Mouse (Mus musculus): Measurements from ENCODE around the gene Shld2.
"Not testable (repeated sequence)": the region's sequence is repeated elsewhere in the genome, so short reads cannot be mapped to it uniquely, and the experiment has no call there.

The Shld2 gene

GRCm38 (mm10) chr14:34280798-34281197 is 29.5 kb downstream of the Shld2 start:
- DNase-seq (ENCODE audit: low spot score), result no peak

- no peak for DNase-seq (ENCODE audit: low spot score)
Measured at GRCm38 (mm10) chr14:34279726-34280125, 30.6 kb downstream of the Shld2 start.

DNA sequence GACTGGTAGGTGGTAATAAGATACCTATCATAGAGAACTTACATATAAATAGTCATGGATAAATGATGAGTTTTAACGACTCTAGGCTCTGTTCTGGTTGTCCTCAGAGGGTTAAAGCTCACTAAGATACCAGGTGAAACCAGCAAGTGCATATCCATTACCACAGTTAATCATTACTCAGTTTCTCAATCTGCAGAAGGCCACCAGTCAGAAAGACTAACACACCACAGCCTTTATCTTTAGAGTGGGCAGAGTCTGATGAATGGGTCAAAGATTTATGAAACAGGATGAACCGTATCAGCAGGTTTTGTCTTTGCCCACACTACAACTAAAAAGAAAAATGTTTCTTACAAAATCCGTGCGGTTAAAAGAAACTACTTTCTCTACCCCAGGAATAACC is 35.1 kb downstream of the Shld2 start:
- no peak for DNase-seq (ENCODE audit: low spot score)

- no peak for DNase-seq (ENCODE audit: low spot score)
Measured at GRCm38 (mm10) chr14:34274141-34274540, 36.2 kb downstream of the Shld2 start.

DNA sequence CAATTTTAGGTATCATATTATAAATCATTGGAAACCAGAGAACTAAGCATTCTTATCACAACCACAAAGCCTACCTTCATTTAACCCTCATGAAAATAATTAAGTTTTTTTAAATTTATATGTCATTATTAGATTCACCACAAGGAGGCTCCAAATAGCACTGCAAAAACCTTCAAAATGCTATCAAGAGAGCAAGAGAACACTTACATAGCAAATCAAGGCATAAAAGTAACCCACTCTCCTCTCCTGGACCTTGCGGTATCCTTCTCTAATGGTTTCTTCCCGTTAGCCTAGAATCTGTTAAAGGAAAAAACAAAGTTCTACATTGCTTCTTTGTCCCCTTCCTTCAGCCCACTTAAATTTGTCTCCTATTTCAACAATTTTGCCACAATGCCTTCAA is 37.0 kb downstream of the Shld2 start:
- no peak for DNase-seq (ENCODE audit: low spot score)

DNA sequence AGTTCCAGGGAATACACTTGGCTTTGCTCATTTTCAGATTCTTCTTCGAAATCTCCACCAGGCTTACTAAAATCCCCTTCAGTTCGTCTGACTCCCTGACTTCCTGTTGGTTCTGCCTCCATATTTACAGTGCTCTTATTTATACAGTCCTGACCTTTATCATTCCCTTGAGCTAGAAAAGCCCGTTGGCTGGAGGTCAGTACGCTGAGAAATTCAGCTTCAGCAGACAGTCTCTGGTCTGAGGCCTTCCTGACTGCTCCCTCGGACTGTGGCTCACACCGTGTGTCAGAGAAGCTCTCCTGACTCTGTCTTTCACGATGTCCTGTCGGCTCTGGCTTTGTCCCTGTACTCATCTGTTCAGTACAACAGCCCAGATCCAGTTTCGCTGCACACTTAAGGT is 42.2 kb downstream of the Shld2 start:
- no peak for DNase-seq (ENCODE audit: low spot score)

DNA sequence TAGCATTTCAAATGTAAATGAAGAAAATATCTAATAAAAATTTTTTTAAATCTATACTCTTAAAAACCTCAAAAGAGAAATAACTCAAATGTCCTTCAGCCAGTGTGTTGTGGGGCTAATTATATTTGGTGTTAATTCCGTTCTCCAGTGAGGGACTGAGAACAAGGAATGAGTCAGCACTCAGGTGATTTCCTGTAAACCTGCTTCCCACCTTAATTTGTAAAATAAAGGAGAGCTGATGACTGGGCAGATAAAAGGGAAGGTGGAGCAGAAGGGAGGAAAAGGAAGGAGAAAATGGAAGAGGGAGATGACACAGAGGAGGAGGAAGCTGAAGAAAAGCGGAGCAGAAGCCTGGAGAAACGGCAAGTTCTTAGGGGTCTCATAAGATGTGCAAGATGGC is 51.8 kb downstream of the Shld2 start:
- not testable (repeated sequence) for DNase-seq (ENCODE audit: low spot score)

DNA sequence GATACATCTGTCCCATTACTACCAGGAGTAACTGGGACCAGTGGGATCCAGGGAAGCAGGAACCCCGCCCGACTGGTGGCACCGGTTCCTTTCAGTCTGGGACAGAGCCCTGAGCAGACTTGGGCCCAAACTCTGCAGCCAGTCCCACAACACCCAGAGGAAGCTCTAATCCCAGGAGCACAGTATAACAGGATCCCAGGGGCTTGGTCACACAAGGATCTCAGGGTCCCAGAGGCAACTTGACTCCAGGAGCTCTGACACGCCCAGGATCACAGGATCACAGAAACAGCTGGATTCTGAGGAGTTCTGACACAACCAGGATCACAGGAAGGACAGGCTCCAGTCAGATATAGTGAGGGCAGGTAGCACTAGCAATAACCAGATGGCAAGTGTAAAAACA is 57.0 kb downstream of the Shld2 start:
- no peak for DNase-seq (ENCODE audit: low spot score)

DNA sequence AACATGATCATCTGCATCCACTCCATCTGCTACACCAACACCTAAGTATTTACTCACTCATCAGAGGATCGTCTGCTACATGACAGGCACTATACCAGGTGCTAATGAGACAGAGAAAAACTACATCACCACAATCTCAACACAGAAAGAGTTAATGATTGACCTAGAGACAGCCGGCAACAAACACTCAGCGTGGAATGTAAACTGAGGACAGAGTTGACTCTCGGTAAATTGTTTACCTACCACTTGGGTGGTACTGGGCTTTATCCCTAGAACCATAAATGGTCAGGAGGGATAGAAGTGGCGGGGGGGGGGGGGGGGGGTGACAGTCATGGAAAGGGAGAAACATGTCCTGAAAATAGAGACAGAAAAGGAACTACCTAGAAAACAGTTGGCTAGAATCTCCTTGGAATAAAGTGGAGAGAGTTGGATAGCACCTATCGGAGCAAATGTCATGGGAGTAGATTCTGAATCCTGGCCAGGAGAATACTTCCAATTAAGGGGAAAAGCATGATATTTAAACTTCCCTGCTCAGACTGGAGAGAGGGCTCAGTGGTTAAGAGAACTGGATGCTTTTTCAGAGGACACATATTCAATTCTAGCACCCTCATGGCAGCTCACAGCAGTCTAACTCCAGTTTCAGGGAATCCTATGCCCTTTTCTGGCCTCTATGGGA is 57.7 kb downstream of the Shld2 start:
- DNase-seq (ENCODE audit: low spot score), result no peak

GRCm38 (mm10) chr14:34240676-34241075 is 69.6 kb downstream of the Shld2 start:
- DNase-seq (ENCODE audit: low spot score), result no peak

DNA sequence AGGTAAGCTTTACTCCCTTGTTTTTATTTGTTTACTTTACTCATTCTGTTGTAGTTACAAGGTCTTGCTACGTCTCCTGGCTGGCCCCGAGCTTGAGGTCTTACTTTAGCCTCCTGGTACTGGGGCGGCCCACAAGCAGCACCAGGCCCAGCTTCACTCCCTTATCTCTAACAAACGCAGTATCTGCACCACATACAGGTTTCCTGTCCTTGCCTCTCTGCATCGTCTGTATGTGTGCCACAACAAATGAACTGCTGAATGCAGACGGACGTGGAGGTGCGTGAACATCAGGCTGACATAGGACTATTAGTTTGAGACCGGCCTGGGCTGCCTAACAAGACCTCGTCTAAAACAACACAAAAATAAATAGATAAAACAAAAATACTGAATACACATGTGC is 70.0 kb downstream of the Shld2 start:
- DNase-seq (ENCODE audit: low spot score), result no peak

GRCm38 (mm10) chr14:34234630-34235380 is 75.5 kb downstream of the Shld2 start:
- no peak for DNase-seq (ENCODE audit: low spot score)

DNA sequence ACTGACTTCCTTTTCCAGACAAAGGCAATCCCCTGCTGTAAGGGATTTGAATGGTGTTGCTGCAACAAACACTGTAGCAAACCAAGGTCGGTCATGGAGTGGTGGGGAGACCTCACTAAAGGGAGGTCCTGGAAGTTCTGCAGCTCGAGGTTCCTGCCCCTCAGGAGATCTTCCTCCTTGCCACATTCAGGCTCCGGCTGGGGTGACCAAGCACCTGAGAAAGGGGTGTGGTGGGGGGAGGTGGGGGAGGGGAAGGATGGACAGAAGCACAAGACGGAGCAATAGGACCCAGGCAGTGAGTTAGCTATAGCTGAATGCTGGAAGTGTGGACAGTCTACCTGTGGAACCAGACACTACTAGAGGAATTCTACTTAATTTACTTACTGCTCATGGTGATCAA is 76.4 kb downstream of the Shld2 start:
- DNase-seq (ENCODE audit: low spot score), result no peak

DNA sequence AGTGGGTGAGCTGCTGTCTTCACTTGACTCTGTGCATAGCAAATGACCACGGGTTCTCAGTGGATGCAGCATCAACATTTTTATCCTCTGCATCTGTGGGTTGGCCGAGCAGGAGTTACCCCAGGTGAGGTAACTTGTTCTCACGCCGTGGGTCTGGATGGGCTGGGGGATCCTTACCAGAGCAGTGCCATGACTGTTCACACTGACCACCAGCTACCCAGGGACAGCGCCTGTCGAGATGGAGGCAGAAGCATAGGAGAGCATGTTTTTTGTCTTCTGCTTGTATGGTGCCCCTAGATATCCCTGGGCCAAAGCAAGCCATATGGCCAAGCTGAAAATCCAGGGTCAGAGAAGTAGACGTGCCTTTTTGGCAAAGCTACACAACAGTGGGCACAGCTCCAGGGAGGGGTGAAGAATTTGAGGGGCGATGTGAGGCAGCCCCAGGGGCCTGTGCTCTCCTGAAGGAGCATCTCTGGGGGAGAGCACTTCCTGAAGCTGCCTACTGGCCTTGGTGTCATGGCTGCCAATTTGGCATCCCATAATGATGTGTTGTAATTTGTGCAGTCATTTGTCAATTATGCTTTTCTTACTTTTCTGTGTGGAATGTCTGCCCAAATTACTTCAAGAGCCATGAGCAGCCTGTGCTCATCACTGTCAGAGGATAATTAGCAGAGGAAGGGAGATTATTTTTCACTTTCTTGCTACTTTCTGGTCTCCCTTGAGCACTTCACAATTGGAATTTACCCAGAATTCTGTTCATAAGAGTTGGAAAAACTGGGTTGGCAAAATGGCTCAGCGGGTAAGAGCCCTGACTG is 77.2 kb downstream of the Shld2 start:
- DNase-seq (ENCODE audit: low spot score), result no peak

GRCm38 (mm10) chr14:34232340-34232739 is 78.0 kb downstream of the Shld2 start:
- no peak for DNase-seq (ENCODE audit: low spot score)

DNA sequence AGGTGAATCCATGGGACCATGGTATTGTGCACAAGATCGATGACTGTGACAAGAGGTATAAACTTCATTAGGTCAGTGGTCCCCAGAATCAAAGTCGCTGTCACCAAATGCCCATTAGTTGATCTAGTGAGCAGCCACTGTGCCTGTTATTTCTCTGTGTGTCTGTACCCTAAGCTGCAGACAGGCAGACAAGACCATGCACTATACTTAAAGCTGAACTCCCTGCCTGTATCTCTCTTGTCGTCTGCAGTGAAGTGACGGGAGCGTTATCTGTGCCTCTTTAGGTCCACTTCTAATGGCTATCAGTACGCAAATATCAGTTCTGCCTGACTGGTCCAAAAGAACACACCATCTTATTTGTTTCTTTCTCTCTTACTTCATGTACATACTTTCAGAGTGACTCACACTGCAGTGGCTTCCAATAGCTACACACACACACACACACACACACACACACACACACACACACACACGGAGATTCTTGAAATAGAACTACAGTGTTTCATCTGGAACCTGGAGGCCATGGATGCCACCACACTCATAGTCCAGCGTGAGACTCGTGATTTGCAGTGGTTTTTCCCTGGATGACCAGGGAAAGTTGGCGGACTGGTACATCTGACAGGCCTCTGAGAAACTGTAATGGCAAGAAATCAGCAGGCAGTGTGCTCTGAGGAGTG is 81.3 kb downstream of the Shld2 start:
- no peak for DNase-seq (ENCODE audit: low spot score)

GRCm38 (mm10) chr14:34227981-34228380 is 82.3 kb downstream of the Shld2 start:
- no peak for DNase-seq (ENCODE audit: low spot score)

DNA sequence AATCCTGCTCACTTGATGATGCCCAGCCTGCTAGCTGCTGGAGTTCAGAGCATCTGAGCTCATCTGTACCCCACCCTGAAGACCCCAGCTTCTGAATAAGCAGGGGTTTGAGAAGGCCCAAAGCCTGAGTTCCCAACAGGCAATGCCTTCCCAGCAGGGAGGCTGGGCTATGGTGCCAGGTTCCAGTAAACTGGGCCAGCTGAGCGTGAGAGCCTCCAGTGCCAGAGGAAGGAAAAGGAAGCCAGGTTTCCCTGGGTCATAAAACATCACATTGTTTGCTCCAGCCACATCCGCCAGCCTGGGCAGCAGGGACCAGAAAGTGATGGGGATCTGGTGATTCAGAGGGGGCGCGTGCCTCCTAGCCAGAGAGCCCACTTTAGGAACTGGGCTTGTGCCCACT is 83.7 kb downstream of the Shld2 start:
- DNase-seq (ENCODE audit: low spot score), result no peak

DNA sequence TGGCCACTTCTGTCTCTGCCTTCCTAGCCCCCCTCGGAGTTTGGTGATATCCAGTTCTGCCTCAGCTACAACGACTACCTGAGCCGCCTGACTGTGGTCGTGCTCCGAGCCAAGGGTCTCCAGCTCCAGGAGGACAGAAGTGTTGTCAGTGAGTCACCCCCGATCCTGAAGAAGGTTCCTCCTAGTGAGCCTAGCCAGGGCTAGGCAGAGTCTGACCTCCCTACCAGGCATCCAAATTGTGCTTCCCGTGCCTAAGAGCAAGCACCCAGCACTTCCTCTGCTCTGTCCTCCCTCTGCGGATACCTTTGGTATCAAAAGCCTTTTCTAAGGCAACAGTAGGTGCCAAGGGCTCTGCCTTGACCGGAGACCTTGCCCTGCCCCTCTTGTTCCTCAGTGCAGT is 84.3 kb downstream of the Shld2 start:
- no peak for DNase-seq (ENCODE audit: low spot score)

DNA sequence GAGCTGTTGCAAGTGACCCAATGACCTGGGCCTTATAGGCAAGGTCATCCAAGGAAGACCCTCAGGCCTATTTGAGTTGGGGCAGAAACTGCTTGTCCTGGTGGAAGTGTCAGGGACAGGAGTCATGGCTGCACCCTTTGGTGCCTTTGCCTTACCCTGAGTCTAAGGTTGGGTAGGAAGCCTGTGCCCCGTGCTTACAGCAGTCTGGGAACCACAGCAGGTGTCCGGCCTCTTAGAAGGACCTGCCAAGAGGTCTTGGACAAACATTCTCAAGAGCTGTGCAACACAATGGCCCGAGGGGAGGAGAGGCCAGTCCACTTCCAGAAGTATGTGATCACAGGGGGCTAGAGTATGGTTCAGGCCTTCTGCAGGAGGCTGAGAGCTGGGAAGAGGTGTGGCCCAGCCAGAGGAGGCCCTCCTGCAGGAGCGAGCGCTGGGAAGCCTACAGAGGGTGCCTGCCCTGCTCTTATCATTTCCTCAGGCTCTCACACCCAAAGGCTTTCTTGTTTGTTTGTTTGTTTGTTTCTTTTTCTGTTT is 86.9 kb downstream of the Shld2 start:
- DNase-seq (ENCODE audit: low spot score), result no peak

DNA sequence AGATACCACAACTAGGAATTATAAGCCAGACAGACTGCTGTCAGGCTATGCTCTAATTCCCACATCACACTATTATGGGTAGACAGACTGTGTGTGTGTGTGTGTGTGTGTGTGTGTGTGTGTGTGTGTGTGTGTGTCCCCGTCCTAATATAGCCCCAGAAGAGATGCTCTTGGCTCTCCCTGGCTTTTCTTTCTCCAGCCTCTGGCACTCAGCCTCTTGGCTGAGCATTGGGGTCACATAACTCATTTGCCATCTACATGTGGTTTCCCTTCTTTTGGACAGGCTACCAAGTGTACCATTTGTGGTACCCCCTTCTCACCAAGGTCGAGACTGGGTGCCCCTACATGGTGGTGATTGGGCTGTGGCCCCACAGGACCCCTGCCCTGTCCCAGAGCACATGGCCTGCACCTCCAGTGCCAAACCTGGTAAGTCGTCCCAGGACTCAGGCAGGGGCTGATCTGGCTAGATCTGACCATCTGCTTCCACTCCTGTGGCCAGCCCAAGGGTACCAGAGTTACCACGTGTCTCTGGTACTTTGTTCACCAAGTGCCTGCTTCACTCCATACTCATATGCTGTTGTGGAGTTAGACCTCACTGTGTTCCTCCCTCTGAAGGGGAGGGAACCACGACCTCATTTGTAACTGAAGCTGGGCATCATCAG is 88.7 kb downstream of the Shld2 start:
- no peak for DNase-seq (ENCODE audit: low spot score)

DNA sequence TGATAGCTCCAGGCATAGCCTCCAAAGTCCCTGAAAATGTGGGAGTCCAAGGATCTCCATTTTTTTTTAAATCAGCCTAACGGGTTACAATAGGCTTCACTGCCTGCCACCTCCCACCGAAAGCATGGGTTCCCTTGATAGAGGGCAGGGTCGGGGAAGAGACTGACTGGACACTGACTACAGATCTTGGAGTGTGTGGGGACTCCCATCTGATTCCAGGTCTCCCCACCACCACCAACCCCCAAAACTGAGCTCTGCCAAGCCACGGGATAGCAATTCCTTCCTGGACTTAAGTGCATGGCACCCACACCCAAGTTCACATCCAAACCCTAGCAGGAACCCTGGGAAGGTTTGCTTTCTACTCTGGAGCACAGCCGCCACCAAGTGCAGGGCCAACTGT is 89.9 kb downstream of the Shld2 start:
- no peak for DNase-seq (ENCODE audit: low spot score)

All from ovary, postnatal 10 days (tissue).